Mouse (Mus musculus): ENCODE measurements around the gene Gpr158.

Gene Gpr158

DNA sequence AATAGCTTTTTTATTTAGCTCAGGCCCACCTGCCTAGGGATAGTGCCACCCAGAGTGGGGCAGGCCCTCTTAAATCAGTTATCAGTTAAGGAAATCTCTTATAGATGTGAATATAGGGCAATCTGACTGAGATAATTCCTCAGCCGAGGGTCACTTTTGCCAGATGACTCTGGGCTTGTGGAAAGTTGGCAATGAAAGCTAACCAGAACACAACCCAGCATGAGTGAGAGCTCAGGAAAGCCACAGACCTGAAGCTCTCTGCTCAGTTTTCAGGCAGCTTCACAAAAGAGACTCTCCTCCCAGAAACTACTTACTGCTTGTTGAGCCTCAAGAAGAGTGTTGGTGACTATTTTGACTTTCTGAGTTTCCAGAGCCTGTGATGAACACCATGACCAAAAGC, 264.8 kb downstream of the Gpr158 start:
- no peak for DNase-seq (ENCODE audit: low read depth, low spot score)

- DNase-seq (ENCODE audit: low read depth, low spot score), result no peak
Observed at GRCm38 (mm10) chr2:21665721-21666120, 298.4 kb downstream of the Gpr158 start.

DNA sequence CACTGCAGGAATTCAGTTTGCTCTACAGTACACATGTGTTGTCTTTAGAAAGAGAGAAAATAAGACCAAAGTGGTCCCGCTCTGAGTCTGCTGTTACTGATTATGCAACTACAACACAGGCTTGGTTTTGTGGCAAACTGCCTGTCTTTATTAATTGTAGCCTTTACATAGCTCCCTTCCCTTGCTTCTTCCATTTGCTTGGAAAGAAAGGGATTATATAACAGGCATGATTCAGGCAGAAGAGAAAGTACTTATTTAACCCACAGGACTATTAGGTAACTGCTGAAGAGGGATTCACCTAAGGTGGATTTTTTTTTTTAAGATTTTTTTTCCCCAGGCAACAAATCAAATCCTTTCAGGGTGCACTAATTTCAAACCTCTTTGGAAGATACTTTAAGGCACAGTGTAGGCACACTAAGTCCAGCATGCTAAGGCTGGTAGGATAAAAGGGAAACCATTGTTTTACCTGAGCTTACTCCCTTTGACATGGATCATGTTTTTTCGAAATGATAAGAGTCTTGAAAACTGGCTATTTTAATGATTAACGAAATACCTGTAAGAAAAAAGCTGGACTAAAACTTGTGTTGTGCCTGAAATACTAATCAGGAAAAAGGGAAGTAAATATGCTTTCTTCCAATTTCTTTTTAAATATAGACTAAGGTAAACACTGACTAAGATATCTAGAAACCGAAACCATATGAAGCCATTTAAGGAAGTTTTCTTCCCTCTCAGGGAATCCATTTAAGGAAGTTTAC, 308.9 kb downstream of the Gpr158 start:
- no peak for DNase-seq (ENCODE audit: low read depth, low spot score)

DNA sequence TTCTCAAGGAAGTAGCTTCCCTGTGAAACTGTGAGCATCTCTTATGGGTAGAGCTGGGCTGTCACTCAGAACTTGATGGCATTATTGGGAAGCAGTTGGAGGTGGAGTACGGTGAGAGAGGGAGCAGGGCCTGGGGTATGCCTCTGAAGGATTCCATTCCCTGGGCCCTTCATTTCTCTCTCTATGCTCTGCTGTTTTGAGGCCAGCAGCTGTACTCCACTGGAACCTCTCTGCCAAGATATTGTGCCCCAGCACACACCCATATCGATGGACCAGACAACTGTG, 309.4 kb downstream of the Gpr158 start:
- no peak for DNase-seq (ENCODE audit: low read depth, low spot score)

- DNase-seq (ENCODE audit: low read depth, low spot score), result no peak
Observed at GRCm38 (mm10) chr2:21680735-21681270, 313.5 kb downstream of the Gpr158 start.

- DNase-seq (ENCODE audit: low read depth, low spot score), result no peak
Observed at GRCm38 (mm10) chr2:21684736-21685135, 317.4 kb downstream of the Gpr158 start.

GRCm38 (mm10) chr2:21693128-21693527, 325.8 kb downstream of the Gpr158 start:
- DNase-seq (ENCODE audit: low read depth, low spot score), result no peak

- no peak for DNase-seq (ENCODE audit: low read depth, low spot score)
Observed at GRCm38 (mm10) chr2:21693807-21694594, 326.7 kb downstream of the Gpr158 start.

GRCm38 (mm10) chr2:21728075-21728474, 360.7 kb downstream of the Gpr158 start:
- DNase-seq (ENCODE audit: low read depth, low spot score), result no peak

- no peak for DNase-seq (ENCODE audit: low read depth, low spot score)
Observed at GRCm38 (mm10) chr2:21783721-21784120, 416.4 kb downstream of the Gpr158 start.

- DNase-seq (ENCODE audit: low read depth, low spot score), result no peak
Observed at GRCm38 (mm10) chr2:21793156-21793555, 425.8 kb downstream of the Gpr158 start.

DNA sequence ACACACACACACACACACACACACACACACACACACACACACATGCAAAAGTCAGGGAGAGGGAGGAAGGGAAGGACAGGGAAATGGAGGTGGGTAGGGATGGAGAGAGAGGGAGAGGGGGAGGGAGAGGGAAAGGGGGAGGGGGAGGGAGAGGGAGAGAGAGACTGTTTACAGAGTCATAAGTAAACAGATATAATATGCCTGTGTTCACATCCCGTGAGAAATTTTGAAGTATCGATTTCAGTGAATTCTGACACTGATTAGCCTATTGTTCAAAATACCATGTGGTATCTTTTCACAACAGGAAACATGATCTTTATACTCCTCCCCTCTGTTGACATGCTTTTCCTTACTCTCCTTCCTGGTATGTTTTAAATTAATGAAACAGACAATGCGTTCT, 432.3 kb downstream of the Gpr158 start:
- no peak for DNase-seq (ENCODE audit: low read depth, low spot score)

DNA sequence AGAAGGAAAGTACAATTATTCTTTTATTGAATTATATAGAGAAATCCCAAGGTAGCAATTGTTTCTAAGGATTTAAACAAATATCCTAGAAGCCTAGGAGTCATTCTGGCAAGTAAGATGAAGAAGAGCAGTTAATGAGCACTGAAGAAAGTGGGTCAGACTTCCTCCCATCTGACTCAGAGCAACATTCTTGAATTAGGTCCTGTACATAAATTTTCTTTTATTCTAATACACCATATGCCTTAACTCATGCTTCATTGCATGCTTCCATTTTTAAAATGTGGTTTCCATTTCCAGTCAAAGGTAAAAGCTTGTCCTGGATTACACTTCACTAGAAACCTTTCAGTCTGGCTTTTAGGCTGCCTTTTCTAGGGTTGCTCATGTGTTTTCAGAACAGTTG, 432.7 kb downstream of the Gpr158 start:
- no peak for DNase-seq (ENCODE audit: low read depth, low spot score)

DNA sequence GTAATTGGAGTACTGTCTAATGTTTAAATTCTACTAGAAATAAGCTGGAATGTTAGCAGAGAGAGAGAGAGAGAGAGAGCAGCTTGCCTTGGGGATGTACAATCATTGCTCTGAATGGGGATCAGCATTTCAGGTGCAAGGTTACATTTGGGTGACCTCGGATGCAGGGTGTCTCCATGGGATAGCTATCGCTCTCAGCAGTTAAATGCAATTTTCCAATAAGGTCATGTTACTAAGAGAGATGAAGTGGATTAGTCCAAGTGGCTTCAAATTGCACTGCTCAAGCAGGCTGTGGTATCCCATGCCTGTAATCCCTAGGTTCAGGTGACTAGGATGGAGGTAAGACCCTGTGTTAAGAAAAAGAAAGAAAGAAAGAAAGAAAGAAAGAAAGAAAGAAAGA, 441.2 kb downstream of the Gpr158 start:
- no peak for DNase-seq (ENCODE audit: low read depth, low spot score)

GRCm38 (mm10) chr2:21810431-21810830, 443.1 kb downstream of the Gpr158 start:
- DNase-seq (ENCODE audit: low read depth, low spot score), result no peak

- no peak for DNase-seq (ENCODE audit: low read depth, low spot score)
Observed at GRCm38 (mm10) chr2:21864061-21864460, 496.7 kb downstream of the Gpr158 start.
